Mouse (Mus musculus) spleen, adult 2 months (tissue): Measurements from ENCODE around the gene Brd2. TPM values are rescaled to one million over a fixed set of nuclear protein-coding genes. Genes with fewer than 3 reads are reported as not detected.

Experiments
- DNase-seq, 2 experiments: peaks; one replicate each; pipeline versions ENCODE4 v3.0.0 to v3.0.0-alpha.2; 2012 to 2021; ENCODE audit warnings: low spot score in 2 of 2, low read depth in 1 of 2
- H3K27ac ChIP-seq: fragments of 200-500 bp; 2 replicates; pipeline ENCODE4 v1.5.1; 2012; ENCODE audit warnings: low read length, inconsistent platforms; ENCODE audit not compliant: insufficient read depth
- H3K27me3 ChIP-seq: fragments of 200-500 bp; 2 replicates; pipeline ENCODE4 v1.6.1; 2012; ENCODE audit warnings: mild to moderate bottlenecking, moderate library complexity, low read length, inconsistent platforms; ENCODE audit not compliant: control insufficient read depth, insufficient read depth
- H3K36me3 ChIP-seq: fragments of 200-500 bp; 2 replicates; pipeline ENCODE4 v1.6.1; 2012; ENCODE audit warnings: mild to moderate bottlenecking, low read length, inconsistent platforms; ENCODE audit not compliant: control insufficient read depth, insufficient read depth
- H3K4me1 ChIP-seq: fragments of 200-500 bp; 2 replicates; pipeline ENCODE4 v1.6.1; 2011; ENCODE audit warnings: inconsistent platforms; ENCODE audit not compliant: control insufficient read depth, insufficient read depth, insufficient read length
- H3K4me3 ChIP-seq: fragments of 200-500 bp; 2 replicates; pipeline ENCODE4 v1.5.1; 2011; ENCODE audit warnings: mild to moderate bottlenecking, inconsistent platforms; ENCODE audit not compliant: insufficient read depth, insufficient read length; ENCODE audit errors: extremely low read depth
- CTCF ChIP-seq: fragments of 200-500 bp; IDR thresholded peaks from 2 replicates; pipeline ENCODE4 v1.5.1; 2011; ENCODE audit warnings: mild to moderate bottlenecking, inconsistent platforms; ENCODE audit not compliant: insufficient read depth, insufficient read length, insufficient replicate concordance; ENCODE audit errors: extremely low read depth
- POLR2A ChIP-seq: fragments of 200-500 bp; IDR thresholded peaks from 2 replicates; pipeline ENCODE4 v1.6.1; 2011; ENCODE audit warnings: low read depth, low read length, inconsistent platforms
- WGBS: fragments of 180-500 bp; shearing (Covaris S2); methylation state at CpG from one replicate; pipeline ENCODE4 v1.1.7; 2018; 5-methylcytosine and 5-hydroxymethylcytosine counted together
- polyA plus RNA-seq: library from polyadenylated mRNA; depleted of rRNA; stranded (reverse); fragments of >200 nt; gene quantifications from 2 replicates; pipeline ENCODE4 v1.2.3, GENCODE M21; 2012

The Brd2 gene
- polyA plus RNA-seq, 1 experiment: 97.9 TPM

DNA sequence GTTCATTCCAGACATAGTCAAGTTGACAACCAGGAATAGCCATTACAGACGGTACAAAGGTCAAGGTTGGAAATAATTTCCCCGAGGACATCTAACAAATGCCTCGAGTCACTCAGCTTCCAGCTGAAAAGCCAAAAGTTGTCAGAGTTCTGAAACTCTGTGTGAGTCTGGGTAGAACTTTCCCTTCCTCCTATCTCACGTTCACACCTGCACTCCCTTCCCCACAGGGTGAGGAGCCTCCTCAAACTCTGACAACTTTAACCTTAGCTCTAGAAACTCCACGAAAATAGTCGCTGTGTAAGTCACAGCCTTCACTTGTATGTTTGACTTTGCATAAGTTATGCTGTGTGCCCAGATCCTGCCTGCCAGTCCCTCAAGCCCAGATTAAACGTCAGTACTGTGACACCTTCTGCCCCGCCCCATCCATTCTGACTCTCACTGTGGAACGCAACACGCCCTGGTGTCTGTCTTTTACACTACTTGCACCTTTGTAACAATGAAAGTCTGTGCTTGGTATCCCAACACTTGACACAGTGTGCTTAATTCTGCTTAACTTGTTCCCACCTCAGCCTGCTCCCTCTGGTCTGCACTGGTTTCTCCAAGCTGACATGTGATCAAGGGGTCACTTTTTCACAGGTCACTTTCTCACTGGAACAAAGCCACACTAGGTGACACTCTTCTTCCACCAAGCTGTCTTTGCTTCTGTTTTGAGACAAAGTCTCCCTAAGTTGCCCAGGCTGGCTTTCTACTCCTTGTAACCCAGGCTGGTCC is 23.5 kb downstream of the Brd2 start:
- no peak for DNase-seq
- TF ChIP-seq CTCF (no peak), POLR2A (no peak)
- Histone ChIP-seq H3K27ac (peak overlapping the region; percentile 28; the same call in 1 of the 2 replicates), H3K36me3 (peaks cover 9% of the 10 kb centered on the region), H3K4me1 (peaks cover 24% of the 10 kb centered on the region; the same call in 1 of the 2 replicates), H3K4me3 (no peak overlapping the region), H3K27me3 (no peaks in the 10 kb centered on the region)
- WGBS: 42% methylated on average over 10 of the region's 10 CpGs

DNA sequence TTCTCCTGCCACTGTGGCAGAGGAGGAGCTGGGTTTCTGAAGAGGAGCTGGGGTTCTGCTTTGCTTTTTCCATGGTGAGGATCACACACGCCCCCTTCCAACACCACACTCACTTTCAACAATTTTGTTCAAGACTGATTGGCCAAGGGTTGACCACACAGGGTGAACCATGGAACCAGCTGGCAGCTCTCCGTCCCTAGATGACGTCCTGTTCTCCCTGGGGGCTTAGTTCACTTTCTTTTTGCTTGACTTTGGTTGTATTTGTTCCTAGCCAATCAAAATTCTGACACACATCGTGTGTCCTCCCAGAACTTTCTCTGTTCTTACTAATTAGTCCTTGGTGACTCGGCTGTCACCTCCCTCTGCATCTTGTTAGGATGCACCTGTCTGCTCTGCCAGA is 25.2 kb downstream of the Brd2 start:
- no peak overlapping the region for H3K4me3 ChIP-seq
- no peak overlapping the region for H3K27ac ChIP-seq
- TF ChIP-seq POLR2A (no peak), CTCF (no peak)
- peaks cover 9% of the 10 kb centered on the region for H3K36me3 ChIP-seq
- 19% methylated on average over 5 of the region's 5 CpGs for WGBS
- peaks cover 22% of the 10 kb centered on the region; the same call in 1 of the 2 replicates for H3K4me1 ChIP-seq
- no peaks in the 10 kb centered on the region for H3K27me3 ChIP-seq
- no peak for DNase-seq

DNA sequence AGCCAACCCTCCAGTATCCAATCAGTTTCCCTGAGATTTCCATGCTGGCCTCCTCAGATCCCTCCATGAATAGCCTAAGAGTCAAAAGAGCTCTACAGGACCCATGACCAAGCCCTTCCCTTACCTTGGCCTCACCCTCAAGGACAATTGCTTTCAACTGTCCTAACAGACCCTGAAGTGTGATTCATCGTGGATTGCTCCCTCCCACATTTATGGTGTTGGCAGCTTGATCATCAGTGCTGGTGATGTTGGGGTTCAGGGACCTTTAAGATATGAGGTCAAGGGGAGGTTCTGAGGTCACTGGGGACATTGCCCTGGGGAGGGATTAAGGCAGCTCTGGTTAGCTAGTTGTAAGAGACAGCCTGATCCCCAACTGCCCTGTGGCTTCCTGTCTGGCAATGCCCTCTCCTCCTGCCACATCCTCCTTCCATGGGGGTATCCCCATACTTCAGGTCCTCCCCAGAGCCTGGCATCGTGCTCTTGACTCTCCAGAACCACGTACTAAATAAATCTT is 25.9 kb downstream of the Brd2 start:
- Histone ChIP-seq H3K27ac (no peak overlapping the region), H3K36me3 (peaks cover 9% of the 10 kb centered on the region), H3K27me3 (no peaks in the 10 kb centered on the region), H3K4me3 (no peak overlapping the region), H3K4me1 (peaks cover 21% of the 10 kb centered on the region; the same call in 1 of the 2 replicates)
- no peak for TF ChIP-seq POLR2A
- no peak for TF ChIP-seq CTCF
- no peak for DNase-seq
- WGBS: 24% methylated on average over 3 of the region's 3 CpGs

DNA sequence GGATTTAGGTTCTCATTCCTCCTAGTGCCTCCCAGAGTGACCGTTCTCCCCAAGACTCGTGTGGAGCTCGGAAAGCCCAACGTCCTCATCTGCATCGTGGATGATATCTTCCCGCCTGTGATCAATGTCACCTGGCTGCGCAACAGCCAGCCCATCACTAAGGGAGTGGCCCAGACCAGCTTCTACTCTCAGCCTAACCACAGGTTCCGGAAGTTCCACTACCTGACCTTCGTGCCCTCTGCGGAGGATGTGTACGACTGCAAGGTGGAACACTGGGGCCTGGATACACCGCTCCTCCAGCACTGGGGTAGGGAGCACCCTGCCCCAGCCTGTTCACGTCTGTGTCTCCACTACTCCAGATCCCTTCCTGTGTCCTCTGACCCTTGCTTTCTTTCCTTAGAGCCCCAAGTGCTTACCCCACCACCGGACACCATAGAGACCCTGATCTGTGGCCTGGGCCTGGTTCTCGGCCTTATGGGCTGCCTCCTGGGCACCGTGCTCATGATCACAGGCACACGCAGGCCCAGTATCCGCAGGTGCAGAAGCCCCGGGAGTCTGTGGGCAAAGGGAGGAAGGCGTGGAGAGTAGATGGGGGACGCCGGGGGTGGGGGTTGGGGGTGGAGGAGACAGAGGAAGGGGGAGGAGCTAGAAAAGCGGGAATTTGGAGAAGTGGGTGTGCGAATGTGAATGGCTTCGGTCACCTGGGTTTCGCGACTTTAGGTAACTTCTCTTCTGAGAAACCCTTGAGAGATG is 28.0 kb downstream of the Brd2 start:
- 50% methylated on average over 27 of the region's 27 CpGs for WGBS
- Histone ChIP-seq H3K27me3 (no peaks in the 10 kb centered on the region), H3K27ac (peak overlapping the region; percentile 55), H3K36me3 (peaks cover 9% of the 10 kb centered on the region), H3K4me1 (peaks cover 18% of the 10 kb centered on the region; the same call in 1 of the 2 replicates), H3K4me3 (peak overlapping the region; percentile 21; the same call in 1 of the 2 replicates)
- no peak for TF ChIP-seq POLR2A
- no peak for TF ChIP-seq CTCF
- no peak for DNase-seq

DNA sequence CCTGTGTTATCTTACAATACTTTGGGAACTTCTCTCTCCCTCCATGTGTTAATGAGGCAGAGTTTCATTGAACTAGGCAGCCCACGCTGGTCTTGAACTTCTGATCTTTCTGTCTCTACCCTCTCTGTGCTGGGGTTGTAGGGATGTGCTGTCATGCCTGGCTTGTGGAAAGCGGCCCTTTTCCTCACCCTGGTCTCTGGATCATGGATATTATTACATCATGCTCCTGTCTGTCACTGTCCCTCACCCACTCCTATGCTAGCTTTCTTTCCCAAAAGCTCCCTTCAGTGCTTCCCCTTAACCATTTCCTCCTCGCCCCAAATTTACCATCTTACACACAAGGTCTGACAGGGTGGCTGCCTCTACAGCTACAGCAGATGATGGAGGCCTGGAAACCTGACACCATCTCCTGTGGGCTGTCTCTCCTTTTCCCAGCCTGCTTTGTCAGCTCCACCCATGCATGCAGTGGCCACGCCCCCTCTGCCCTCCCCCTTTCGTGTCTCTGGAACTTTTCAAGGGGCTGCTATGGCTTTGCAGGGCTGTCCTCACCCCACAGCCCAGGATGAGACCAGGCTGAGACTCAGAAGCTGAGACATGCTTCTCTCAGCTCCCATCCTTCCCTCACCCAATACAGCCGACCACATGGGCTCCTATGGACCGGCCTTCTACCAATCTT is 29.1 kb downstream of the Brd2 start:
- Histone ChIP-seq H3K4me1 (peaks cover 18% of the 10 kb centered on the region; the same call in 1 of the 2 replicates), H3K27ac (peak overlapping the region; percentile 96), H3K36me3 (peaks cover 9% of the 10 kb centered on the region), H3K27me3 (no peaks in the 10 kb centered on the region), H3K4me3 (peak overlapping the region; percentile 69)
- peak in 1 of 2 experiments; percentile 52 for DNase-seq
- no peak for TF ChIP-seq POLR2A
- TF ChIP-seq CTCF: no peak
- 43% methylated on average over 7 of the region's 7 CpGs for WGBS

DNA sequence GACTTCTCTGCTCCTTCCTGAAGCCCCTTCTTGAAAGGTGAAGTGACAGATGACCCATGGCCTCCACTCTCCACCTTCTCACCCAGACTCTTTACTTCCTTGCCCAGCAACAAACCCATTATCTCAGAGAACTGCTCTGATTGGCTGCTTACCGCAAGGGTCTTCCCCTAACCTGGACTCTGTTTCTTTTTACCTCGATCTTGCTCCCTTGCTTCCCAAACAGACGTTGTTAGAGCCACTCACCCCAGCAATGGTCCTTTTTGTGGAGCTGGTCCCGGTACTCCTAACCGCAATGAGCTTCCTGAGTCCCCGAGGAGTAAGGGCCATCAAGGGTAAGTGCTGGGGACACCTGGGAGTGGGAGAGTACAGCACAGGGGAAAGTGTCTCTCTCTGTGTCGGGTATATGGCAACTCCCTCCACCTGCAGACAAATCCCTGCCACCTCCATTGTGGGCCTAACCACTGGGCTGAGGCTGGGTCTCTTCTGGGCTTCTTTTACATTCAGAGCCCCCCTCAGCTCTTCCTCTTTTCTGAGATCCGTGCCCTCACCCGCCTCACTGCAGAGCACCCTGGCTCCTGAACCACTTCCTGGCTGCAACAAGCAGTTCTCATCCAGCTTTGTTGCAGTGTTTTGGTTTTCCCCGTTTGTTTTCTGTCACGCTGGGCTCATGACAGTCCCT is 30.1 kb downstream of the Brd2 start, which contains the start of gene H2-Oa:
Gene H2-Oa (plus strand): TSS at position 144 of the 679 bp plus-strand sequence.
- TF ChIP-seq CTCF (no peak), POLR2A (peak; percentile 11)
- Histone ChIP-seq H3K27me3 (no peaks in the 10 kb centered on the region), H3K4me1 (peaks cover 18% of the 10 kb centered on the region; the same call in 1 of the 2 replicates), H3K36me3 (peaks cover 9% of the 10 kb centered on the region), H3K4me3 (peak within 1 kb of the TSS; percentile 69), H3K27ac (peak within 1 kb of the TSS; percentile 96)
- peak in 1 of 2 experiments; percentile 71 for DNase-seq
- WGBS: 3% methylated on average over 11 of the region's 11 CpGs
